Mouse (Mus musculus) kidney, adult 2 months (tissue): ENCODE data around the gene Irf2.

Experiments
- CTCF ChIP-seq: fragments of 200-500 bp; conservative IDR thresholded peaks from 2 replicates; pipeline ENCODE4 v1.5.1; 2011; ENCODE audit warnings: low read depth, mild to moderate bottlenecking, control low read depth, low read length, moderate library complexity, mixed read lengths; ENCODE audit not compliant: insufficient read depth, insufficient read length
- POLR2A ChIP-seq: fragments of 200-500 bp; IDR thresholded peaks from one replicate; pipeline ENCODE4 v1.6.1; 2011; ENCODE audit warnings: low read depth, low read length, control low read depth

DNA sequence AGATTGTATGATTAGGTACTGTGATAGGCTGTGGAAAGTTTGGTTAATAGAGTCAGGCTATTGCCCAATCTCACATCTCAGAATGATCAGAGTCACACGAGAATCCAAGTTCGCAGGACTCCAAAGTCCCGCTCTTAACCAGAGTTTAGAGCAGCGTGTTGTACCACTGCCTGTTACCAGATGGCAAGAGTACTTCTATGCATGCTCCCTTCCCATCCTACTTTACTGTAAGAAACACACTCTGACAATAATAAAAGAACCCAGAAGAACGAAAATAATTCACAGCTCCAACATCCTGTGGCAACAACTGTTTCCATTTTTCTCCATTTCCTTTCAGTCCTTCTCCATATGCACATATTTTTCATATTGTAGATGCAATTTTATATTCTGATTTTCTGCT, 41.4 kb upstream of the Irf2 start:
- TF ChIP-seq CTCF (no peak), POLR2A (no peak)
